ENCODE assay signal across 11 mouse cellular contexts in genomic region chr8:111031572-111031971, GRCm38 (mm10). TPM values are rescaled to one million over a fixed set of nuclear protein-coding genes. Genes with fewer than 3 reads are reported as not detected.
DNase-seq lines count a peak whose midpoint lies in the region; ATAC-seq and TF ChIP-seq lines count a peak whose summit lies in the region.
"Had no signal": no experiment of that assay in that cellular context is flagged by ENCODE, and none has a peak within 500 bp of the region (broad histone marks: within the 10 kb centered on the region; RNA-seq: fewer than 3 reads in every experiment).

Gene Ddx19b, minus strand, starts transcription at chr8:111031751.

- ATAC-seq in lung, postnatal 0 days, result no peak

- peaks cover 3% of the 10 kb centered on the region; the same call in 1 of the 2 replicates for H3K4me1 ChIP-seq in cerebellum, adult 2 months (ENCODE audit: control insufficient read depth, insufficient read depth, low read length)
- H3K4me1 ChIP-seq in lung, postnatal 0 days (ENCODE audit: insufficient read depth, low read depth, low read length), result no peaks in the 10 kb centered on the region
- peaks cover 34% of the 10 kb centered on the region for H3K4me1 ChIP-seq in hindbrain, embryonic 10.5 days (replicated peaks)

- no peak for TF ChIP-seq CTCF in cerebellum, adult 2 months (IDR thresholded peaks at IDR 0.05; ENCODE audit: borderline replicate concordance, insufficient read depth, low read depth, low read length)
- no peak for TF ChIP-seq CTCF in lung, postnatal 0 days (IDR thresholded peaks at IDR 0.05)

- no peak within 1 kb of the TSS for H3K27ac ChIP-seq in cerebellum, adult 2 months (ENCODE audit: insufficient read depth, low read length)
- no peak within 1 kb of the TSS for H3K27ac ChIP-seq in lung, postnatal 0 days (ENCODE audit: low read length)
- no peak within 1 kb of the TSS for H3K27ac ChIP-seq in hindbrain, embryonic 10.5 days
- H3K27ac ChIP-seq: stomach, embryonic 15.5 days had no signal

- TF ChIP-seq POLR2A in cerebellum, adult 2 months (IDR thresholded peaks at IDR 0.05; ENCODE audit: borderline replicate concordance, insufficient read depth, low read length), result no peak

- H3K9ac ChIP-seq in lung, postnatal 0 days (replicated peaks; ENCODE audit: low read depth), result no peak within 1 kb of the TSS
- H3K9ac ChIP-seq: stomach, embryonic 15.5 days had no signal

- H3K4me3 ChIP-seq in cerebellum, adult 2 months (replicated peaks; ENCODE audit: insufficient read depth, low read depth, low read length), result no peak within 1 kb of the TSS
- H3K4me3 ChIP-seq in lung, postnatal 0 days (ENCODE audit: low read depth, low read length), result no peak within 1 kb of the TSS
- H3K4me3 ChIP-seq in hindbrain, embryonic 10.5 days, result no peak within 1 kb of the TSS
- H3K4me3 ChIP-seq: stomach, embryonic 15.5 days had no signal

- WGBS in cerebellum, adult 2 months, result 96% methylated on average over 19 of the region's 19 CpGs
- 94% methylated on average over 19 of the region's 19 CpGs for WGBS in lung, postnatal 0 days
- 94% methylated on average over 19 of the region's 19 CpGs for WGBS in hindbrain, embryonic 10.5 days

- no peaks in the 10 kb centered on the region for H3K36me3 ChIP-seq in lung, postnatal 0 days (ENCODE audit: insufficient read depth, low read length)
- peaks cover 13% of the 10 kb centered on the region for H3K36me3 ChIP-seq in hindbrain, embryonic 10.5 days

- no peaks in the 10 kb centered on the region for H3K27me3 ChIP-seq in cerebellum, adult 2 months (ENCODE audit: control insufficient read depth, insufficient read depth, low read length)
- no peaks in the 10 kb centered on the region for H3K27me3 ChIP-seq in lung, postnatal 0 days (replicated peaks; ENCODE audit: insufficient read depth, low read length)
- H3K27me3 ChIP-seq in hindbrain, embryonic 10.5 days (ENCODE audit: insufficient read depth, poor library complexity, severe bottlenecking), result peaks cover 12% of the 10 kb centered on the region

- no peak within 1 kb of the TSS for H3K4me2 ChIP-seq in lung, postnatal 0 days (replicated peaks; ENCODE audit: low read depth, low read length)
- H3K4me2 ChIP-seq: stomach, embryonic 15.5 days had no signal

- no peak for DNase-seq in cerebellum, adult 2 months
- no peak for DNase-seq in cerebellum, adult 8-10 months
- DNase-seq in left cerebral cortex, adult 18-20 months (ENCODE audit: low spot score in 2 of 2), result no peak
- no peak for DNase-seq in left cerebral cortex, adult 9 months (ENCODE audit: low spot score in 2 of 2)
- no peak for DNase-seq in gastrocnemius, postnatal 36 days
- DNase-seq in left cerebral cortex, postnatal 4 days, result no peak
- no peak for DNase-seq in lung, postnatal 0 days (ENCODE audit: low spot score)
- DNase-seq in hindbrain, embryonic 10.5 days (ENCODE audit: low spot score), result no peak
- DNase-seq: cerebellum, postnatal 25 days; lung, postnatal 4 days had no signal

- intact Hi-C loops in gastrocnemius, postnatal 36 days (cut with DNase I), result no loop called here
- intact Hi-C loops in left cerebral cortex, postnatal 4 days (cut with DNase I), result no loop called here

- H3K9me3 ChIP-seq in lung, postnatal 0 days (ENCODE audit: low read length), result no peaks in the 10 kb centered on the region
- H3K9me3 ChIP-seq in hindbrain, embryonic 10.5 days, result no peaks in the 10 kb centered on the region
- H3K9me3 ChIP-seq: stomach, embryonic 15.5 days had no signal

- TF ChIP-seq EP300 in lung, postnatal 0 days (IDR thresholded peaks at IDR 0.05), result no peak

RNA-seq across cellular contexts. Expression of gene Ddx19b, which starts in this region (rescaled TPM):
- polyA plus RNA-seq in cerebellum, adult 2 months (2012; rRNA removed), result 13.6 and 14.9 TPM in 2 replicates
- 10 to 100 TPM; 21.2 to 22.5 TPM for total RNA-seq in left cerebral cortex, adult 18-20 months (2021)
- 10 to 100 TPM; 11.0 to 12.2 TPM for total RNA-seq in gastrocnemius, postnatal 36 days (2021)
- 10 to 100 TPM; 21.3 to 21.6 TPM for total RNA-seq in left cerebral cortex, postnatal 4 days (2021)
- polyA plus RNA-seq in lung, postnatal 0 days (2015; fragmentation: Nextera tagmentation; extraction: Ambion mirVana), result 3.4 and 3.7 TPM in 2 replicates
- 8.0 and 10.7 TPM in 2 replicates for polyA plus RNA-seq in hindbrain, embryonic 10.5 days (2016; fragmentation: Nextera tagmentation; extraction: Ambion mirVana)
